Mouse (Mus musculus) limb, embryonic 15.5 days (tissue): ENCODE measurements around the gene Ric3. TPM values are rescaled to one million over a fixed set of nuclear protein-coding genes. Genes with fewer than 3 reads are reported as not detected.
"Not testable (repeated sequence)": the region's sequence is repeated elsewhere in the genome, so short reads cannot be mapped to it uniquely, and the experiment has no call there.

Experiments used
- ATAC-seq: fragments of 200-750 bp; cut with Nextera tagmentation; 2 replicates; pipeline ENCODE4 v1.8.0; 2017; ENCODE audit warnings: low read depth, moderate TSS enrichment; ENCODE audit not compliant: insufficient number of reproducible peaks, low FRiP score, low TSS enrichment
- H3K27ac ChIP-seq: fragments of 300-500 bp; sonication (generic); 2 replicates; pipeline ENCODE4 v1.5.1; 2015; ENCODE audit warnings: moderate library complexity, mild to moderate bottlenecking, inconsistent platforms
- H3K27me3 ChIP-seq: fragments of 300-500 bp; sonication (generic); 2 replicates; pipeline ENCODE4 v1.6.1; 2015; ENCODE audit warnings: inconsistent platforms
- H3K36me3 ChIP-seq: fragments of 300-500 bp; sonication (generic); 2 replicates; pipeline ENCODE4 v1.6.1; 2015; ENCODE audit warnings: inconsistent platforms
- H3K4me1 ChIP-seq: fragments of 300-500 bp; sonication (generic); 2 replicates; pipeline ENCODE4 v1.6.1; 2015; ENCODE audit warnings: inconsistent platforms
- H3K4me2 ChIP-seq: fragments of 300-500 bp; sonication (generic); 2 replicates; pipeline ENCODE4 v1.6.1; 2015; ENCODE audit warnings: mild to moderate bottlenecking, inconsistent platforms
- H3K4me3 ChIP-seq: fragments of 300-500 bp; sonication (generic); 2 replicates; pipeline ENCODE4 v1.5.1; 2015; ENCODE audit warnings: mild to moderate bottlenecking, inconsistent platforms
- H3K9ac ChIP-seq: fragments of 300-500 bp; sonication (generic); 2 replicates; pipeline ENCODE4 v1.6.1; 2015; ENCODE audit warnings: inconsistent platforms
- H3K9me3 ChIP-seq: fragments of 300-500 bp; sonication (generic); 2 replicates; pipeline ENCODE4 v1.6.1; 2016; ENCODE audit warnings: inconsistent platforms
- WGBS: fragments of 180-500 bp; shearing (Covaris S2); methylation state at CpG from one replicate; pipeline ENCODE4 v1.1.7; 2015; 5-methylcytosine and 5-hydroxymethylcytosine counted together
- polyA plus RNA-seq: library from polyadenylated mRNA; unstranded; fragments of >200 nt; fragmentation: Nextera tagmentation; extraction: Ambion mirVana; gene quantifications from 2 replicates; pipeline ENCODE4 v1.2.1, GENCODE M21; 2015

Gene Ric3
- polyA plus RNA-seq, result 1.7 and 1.8 TPM in 2 replicates

GRCm38 (mm10) chr7:109083113-109083812, at the start of gene Ric3:
Gene Ric3 (minus strand): TSS chr7:109083331.
- Histone ChIP-seq H3K4me3 (peak within 1 kb of the TSS; percentile 46), H3K27me3 (peaks cover 22% of the 10 kb centered on the region), H3K4me1 (peaks cover 7% of the 10 kb centered on the region), H3K9ac (no peak within 1 kb of the TSS), H3K27ac (no peak within 1 kb of the TSS), H3K36me3 (no peaks in the 10 kb centered on the region), H3K4me2 (peak within 1 kb of the TSS; percentile 57), H3K9me3 (no peaks in the 10 kb centered on the region)
- WGBS, result 5% methylated on average over 50 of the region's 50 CpGs
- no peak for ATAC-seq

- WGBS, result 83% methylated on average over 2 of the region's 2 CpGs
- H3K4me2 ChIP-seq, result no peak overlapping the region
- no peaks in the 10 kb centered on the region for H3K27me3 ChIP-seq
- no peak for ATAC-seq
- no peaks in the 10 kb centered on the region for H3K36me3 ChIP-seq
- H3K9ac ChIP-seq, result no peak overlapping the region
- no peak overlapping the region for H3K27ac ChIP-seq
- no peaks in the 10 kb centered on the region for H3K4me1 ChIP-seq
- H3K4me3 ChIP-seq, result no peak overlapping the region
- no peaks in the 10 kb centered on the region for H3K9me3 ChIP-seq
Measured at GRCm38 (mm10) chr7:109131565-109131964, 48.4 kb upstream of the Ric3 start.

- no peak overlapping the region for H3K4me2 ChIP-seq
- WGBS, result 78% methylated on average over 5 of the region's 5 CpGs
- H3K36me3 ChIP-seq, result no peaks in the 10 kb centered on the region
- no peaks in the 10 kb centered on the region for H3K27me3 ChIP-seq
- no peak overlapping the region for H3K27ac ChIP-seq
- H3K9ac ChIP-seq, result no peak overlapping the region
- H3K9me3 ChIP-seq, result no peaks in the 10 kb centered on the region
- no peak overlapping the region for H3K4me3 ChIP-seq
- H3K4me1 ChIP-seq, result no peaks in the 10 kb centered on the region
- ATAC-seq, result no peak
Measured at GRCm38 (mm10) chr7:109129946-109130686, 47.0 kb upstream of the Ric3 start.

GRCm38 (mm10) chr7:109129442-109129841, 46.3 kb upstream of the Ric3 start:
- Histone ChIP-seq H3K9me3 (no peaks in the 10 kb centered on the region), H3K4me2 (no peak overlapping the region), H3K9ac (no peak overlapping the region), H3K27me3 (no peaks in the 10 kb centered on the region), H3K36me3 (no peaks in the 10 kb centered on the region), H3K4me1 (no peaks in the 10 kb centered on the region), H3K27ac (no peak overlapping the region), H3K4me3 (no peak overlapping the region)
- no peak for ATAC-seq

- Histone ChIP-seq H3K4me3 (no peak overlapping the region), H3K27ac (no peak overlapping the region), H3K9me3 (no peaks in the 10 kb centered on the region), H3K4me2 (no peak overlapping the region), H3K4me1 (no peaks in the 10 kb centered on the region), H3K36me3 (no peaks in the 10 kb centered on the region), H3K27me3 (no peaks in the 10 kb centered on the region), H3K9ac (no peak overlapping the region)
- no peak for ATAC-seq
- 62% methylated on average over 4 of the region's 4 CpGs for WGBS
Measured at GRCm38 (mm10) chr7:109115929-109116328, 32.8 kb upstream of the Ric3 start.

- H3K9me3 ChIP-seq, H3K9ac ChIP-seq, H3K27ac ChIP-seq, H3K27me3 ChIP-seq, H3K4me1 ChIP-seq, H3K4me2 ChIP-seq, H3K36me3 ChIP-seq, H3K4me3 ChIP-seq: not testable (repeated sequence)
- WGBS, result 58% methylated on average over 2 of the region's 4 CpGs
- 0 out of 2 replicates have a peak, but pooled peaks have one; percentile 35 for ATAC-seq
Measured at GRCm38 (mm10) chr7:109115488-109115887, 32.4 kb upstream of the Ric3 start.

- Histone ChIP-seq H3K9ac (no peak overlapping the region), H3K27me3 (no peaks in the 10 kb centered on the region), H3K36me3 (no peaks in the 10 kb centered on the region), H3K4me3 (no peak overlapping the region), H3K4me2 (no peak overlapping the region), H3K4me1 (no peaks in the 10 kb centered on the region), H3K9me3 (no peaks in the 10 kb centered on the region), H3K27ac (no peak overlapping the region)
- ATAC-seq, result no peak
- WGBS, result 61% methylated on average over 10 of the region's 10 CpGs
Measured at GRCm38 (mm10) chr7:109114950-109115349, 31.8 kb upstream of the Ric3 start.

- Histone ChIP-seq H3K4me3 (no peak overlapping the region), H3K9me3 (no peaks in the 10 kb centered on the region), H3K9ac (no peak overlapping the region), H3K27me3 (no peaks in the 10 kb centered on the region), H3K4me1 (no peaks in the 10 kb centered on the region), H3K4me2 (no peak overlapping the region), H3K27ac (no peak overlapping the region), H3K36me3 (no peaks in the 10 kb centered on the region)
- no peak for ATAC-seq
- 71% methylated on average over 5 of the region's 5 CpGs for WGBS
Measured at GRCm38 (mm10) chr7:109111000-109111399, 27.9 kb upstream of the Ric3 start.

GRCm38 (mm10) chr7:109104894-109105293, 21.8 kb upstream of the Ric3 start:
- no peaks in the 10 kb centered on the region for H3K4me1 ChIP-seq
- no peaks in the 10 kb centered on the region for H3K9me3 ChIP-seq
- no peak overlapping the region for H3K9ac ChIP-seq
- H3K36me3 ChIP-seq, result no peaks in the 10 kb centered on the region
- no peaks in the 10 kb centered on the region for H3K27me3 ChIP-seq
- no peak overlapping the region for H3K4me3 ChIP-seq
- no peak for ATAC-seq
- WGBS, result 62% methylated on average over 1 of the region's 1 CpGs
- H3K27ac ChIP-seq, result no peak overlapping the region
- H3K4me2 ChIP-seq, result no peak overlapping the region

GRCm38 (mm10) chr7:109101167-109101566, 18.0 kb upstream of the Ric3 start:
- Histone ChIP-seq H3K36me3 (no peaks in the 10 kb centered on the region), H3K4me2 (no peak overlapping the region), H3K9ac (no peak overlapping the region), H3K4me3 (no peak overlapping the region), H3K4me1 (no peaks in the 10 kb centered on the region), H3K9me3 (no peaks in the 10 kb centered on the region), H3K27ac (no peak overlapping the region), H3K27me3 (no peaks in the 10 kb centered on the region)
- 82% methylated on average over 3 of the region's 3 CpGs for WGBS
- ATAC-seq, result no peak

- no peaks in the 10 kb centered on the region for H3K27me3 ChIP-seq
- H3K9ac ChIP-seq, result no peak overlapping the region
- H3K27ac ChIP-seq, result no peak overlapping the region
- ATAC-seq, result no peak
- H3K9me3 ChIP-seq, result no peaks in the 10 kb centered on the region
- no peak overlapping the region for H3K4me2 ChIP-seq
- H3K4me3 ChIP-seq, result no peak overlapping the region
- 31% methylated on average over 6 of the region's 6 CpGs for WGBS
- no peaks in the 10 kb centered on the region for H3K4me1 ChIP-seq
- no peaks in the 10 kb centered on the region for H3K36me3 ChIP-seq
Measured at GRCm38 (mm10) chr7:109098145-109099018, 15.3 kb upstream of the Ric3 start.

GRCm38 (mm10) chr7:109097203-109097602, 14.1 kb upstream of the Ric3 start:
- Histone ChIP-seq H3K27ac (no peak overlapping the region), H3K9ac (no peak overlapping the region), H3K4me2 (no peak overlapping the region), H3K27me3 (no peaks in the 10 kb centered on the region), H3K9me3 (no peaks in the 10 kb centered on the region), H3K4me3 (no peak overlapping the region), H3K4me1 (no peaks in the 10 kb centered on the region), H3K36me3 (no peaks in the 10 kb centered on the region)
- no peak for ATAC-seq
- WGBS, result 79% methylated on average over 7 of the region's 7 CpGs
